ENCODE assay signal across 21 mouse cellular contexts in genomic region chrX:52412936-52413335, GRCm38 (mm10).
DNase-seq lines count a peak whose midpoint lies in the region; ATAC-seq and TF ChIP-seq lines count a peak whose summit lies in the region.
"Had no signal": no experiment of that assay in that cellular context is flagged by ENCODE, and none has a peak within 500 bp of the region (broad histone marks: within the 10 kb centered on the region; RNA-seq: fewer than 3 reads in every experiment).

No protein-coding gene starts in this region.

- no peak for TF ChIP-seq CTCF in brain, embryonic 14.5 days (IDR thresholded peaks at IDR 0.05; ENCODE audit: borderline replicate concordance, extremely low read depth, insufficient read depth, insufficient read length)

- no peak overlapping the region for H3K9ac ChIP-seq in forebrain, embryonic 14.5 days (ENCODE audit: low read length)
- H3K9ac ChIP-seq in forebrain, embryonic 11.5 days (ENCODE audit: low read length) = no peak overlapping the region
- H3K9ac ChIP-seq in neural tube, embryonic 11.5 days (ENCODE audit: low read length) = no peak overlapping the region
- no peak overlapping the region for H3K9ac ChIP-seq in neural tube, embryonic 15.5 days (replicated peaks)
- H3K9ac ChIP-seq: embryonic facial prominence, embryonic 12.5 days; forebrain, postnatal 0 days had no signal

- peak; percentile 43 for DNase-seq in forebrain, embryonic 14.5 days (ENCODE audit: low spot score)
- no peak for DNase-seq in forebrain, embryonic 11.5 days (ENCODE audit: low spot score)
- no peak for DNase-seq in neural tube, embryonic 11.5 days (ENCODE audit: low spot score)
- peak; percentile 1 for DNase-seq in retina, postnatal 1 day
- no peak for DNase-seq in retina, embryonic 14.5 days (ENCODE audit: low spot score)
- peak; percentile 65 for DNase-seq in brain, embryonic 14.5 days (ENCODE audit: low read depth)
- no peak for DNase-seq in cerebellum, adult 8-10 months
- DNase-seq: adrenal gland, adult 8-10 months; adrenal gland, postnatal 14 days; adrenal gland, postnatal 36 days; cerebellum, adult 11 months; cerebellum, adult 18-20 months; cerebellum, adult 9-10 months; cerebellum, postnatal 10 days; cerebellum, postnatal 25 days; forebrain, postnatal 0 days had no signal

- ATAC-seq in forebrain, embryonic 14.5 days = peak; percentile 34; the same call in 1 of the 2 replicates
- no peak for ATAC-seq in forebrain, embryonic 11.5 days (replicated peaks; ENCODE audit: low FRiP score)
- ATAC-seq in neural tube, embryonic 11.5 days (ENCODE audit: insufficient read depth, low FRiP score, low TSS enrichment) = peak; percentile 41; the same call in 1 of the 2 replicates
- no peak for ATAC-seq in neural tube, embryonic 15.5 days (ENCODE audit: low FRiP score)
- ATAC-seq: activated CD4-positive, CD25-positive, alpha-beta regulatory T cell, adult 4 months; Patski had no signal

- H3K27ac ChIP-seq in forebrain, embryonic 14.5 days (ENCODE audit: low read depth, low read length) = no peak overlapping the region
- no peak overlapping the region for H3K27ac ChIP-seq in forebrain, embryonic 11.5 days (ENCODE audit: low read depth, low read length)
- no peak overlapping the region for H3K27ac ChIP-seq in neural tube, embryonic 11.5 days (ENCODE audit: low read depth, low read length)
- H3K27ac ChIP-seq in neural tube, embryonic 15.5 days (replicated peaks) = no peak overlapping the region
- H3K27ac ChIP-seq: embryonic facial prominence, embryonic 10.5 days; embryonic facial prominence, embryonic 12.5 days had no signal

- H3K4me1 ChIP-seq in forebrain, embryonic 14.5 days (ENCODE audit: control insufficient read depth, insufficient read depth, low read length) = no peaks in the 10 kb centered on the region
- H3K4me1 ChIP-seq in forebrain, embryonic 11.5 days (replicated peaks; ENCODE audit: control insufficient read depth, insufficient read depth, low read length) = no peaks in the 10 kb centered on the region
- no peaks in the 10 kb centered on the region for H3K4me1 ChIP-seq in neural tube, embryonic 11.5 days (ENCODE audit: control insufficient read depth, insufficient read depth, low read length)
- H3K4me1 ChIP-seq in neural tube, embryonic 15.5 days = no peaks in the 10 kb centered on the region
- H3K4me1 ChIP-seq: embryonic facial prominence, embryonic 10.5 days; embryonic facial prominence, embryonic 12.5 days had no signal

- TF ChIP-seq POLR2A in brain, embryonic 14.5 days (IDR thresholded peaks at IDR 0.05; ENCODE audit: borderline replicate concordance, extremely low read depth, insufficient read depth, insufficient read length, poor library complexity, severe bottlenecking) = no peak

- H3K9me3 ChIP-seq in forebrain, embryonic 14.5 days (replicated peaks; ENCODE audit: control insufficient read depth, low read length) = no peaks in the 10 kb centered on the region
- H3K9me3 ChIP-seq in forebrain, embryonic 11.5 days (ENCODE audit: control insufficient read depth, low read length) = no peaks in the 10 kb centered on the region
- no peaks in the 10 kb centered on the region for H3K9me3 ChIP-seq in neural tube, embryonic 11.5 days (ENCODE audit: control insufficient read depth, low read length)
- H3K9me3 ChIP-seq in neural tube, embryonic 15.5 days (replicated peaks) = no peaks in the 10 kb centered on the region
- H3K9me3 ChIP-seq: embryonic facial prominence, embryonic 10.5 days; embryonic facial prominence, embryonic 12.5 days had no signal

- no peaks in the 10 kb centered on the region for H3K36me3 ChIP-seq in forebrain, embryonic 14.5 days (ENCODE audit: control insufficient read depth, insufficient read depth, low read length)
- no peaks in the 10 kb centered on the region for H3K36me3 ChIP-seq in forebrain, embryonic 11.5 days (ENCODE audit: control insufficient read depth, insufficient read depth, low read length)
- no peaks in the 10 kb centered on the region for H3K36me3 ChIP-seq in neural tube, embryonic 11.5 days (ENCODE audit: control insufficient read depth, insufficient read depth, low read length)
- no peaks in the 10 kb centered on the region for H3K36me3 ChIP-seq in neural tube, embryonic 15.5 days
- H3K36me3 ChIP-seq: embryonic facial prominence, embryonic 10.5 days; embryonic facial prominence, embryonic 12.5 days had no signal

- H3K4me3 ChIP-seq in forebrain, embryonic 14.5 days (ENCODE audit: low read depth, low read length) = no peak overlapping the region
- H3K4me3 ChIP-seq in forebrain, embryonic 11.5 days (ENCODE audit: low read depth, low read length) = no peak overlapping the region
- no peak overlapping the region for H3K4me3 ChIP-seq in neural tube, embryonic 11.5 days (ENCODE audit: low read depth, low read length)
- no peak overlapping the region for H3K4me3 ChIP-seq in neural tube, embryonic 15.5 days (replicated peaks)
- H3K4me3 ChIP-seq: embryonic facial prominence, embryonic 10.5 days; embryonic facial prominence, embryonic 12.5 days had no signal

- H3K27me3 ChIP-seq in forebrain, embryonic 14.5 days (replicated peaks; ENCODE audit: control insufficient read depth, insufficient read depth, low read length) = no peaks in the 10 kb centered on the region
- no peaks in the 10 kb centered on the region for H3K27me3 ChIP-seq in forebrain, embryonic 11.5 days (ENCODE audit: control insufficient read depth, insufficient read depth, low read length)
- H3K27me3 ChIP-seq in neural tube, embryonic 11.5 days (ENCODE audit: control insufficient read depth, insufficient read depth, low read length) = no peaks in the 10 kb centered on the region
- no peaks in the 10 kb centered on the region for H3K27me3 ChIP-seq in neural tube, embryonic 15.5 days (replicated peaks)
- H3K27me3 ChIP-seq: embryonic facial prominence, embryonic 12.5 days had no signal

- WGBS in forebrain, embryonic 14.5 days = 45% methylated on average over 3 of the region's 3 CpGs
- WGBS in forebrain, embryonic 11.5 days = 69% methylated on average over 3 of the region's 3 CpGs
- WGBS in neural tube, embryonic 11.5 days = 70% methylated on average over 3 of the region's 3 CpGs
- WGBS in neural tube, embryonic 15.5 days = 50% methylated on average over 3 of the region's 3 CpGs

- no peak overlapping the region for H3K4me2 ChIP-seq in forebrain, embryonic 14.5 days (ENCODE audit: low read length)
- no peak overlapping the region for H3K4me2 ChIP-seq in forebrain, embryonic 11.5 days (ENCODE audit: low read depth, low read length, severe bottlenecking)
- H3K4me2 ChIP-seq in neural tube, embryonic 11.5 days (ENCODE audit: low read depth) = no peak overlapping the region
- H3K4me2 ChIP-seq in neural tube, embryonic 15.5 days = no peak overlapping the region
- H3K4me2 ChIP-seq: embryonic facial prominence, embryonic 12.5 days had no signal

Comparison
In these comparisons a context has a peak if more than half of its experiments do, and no peak if none do; other contexts are left out.
1. ATAC-seq: peak in forebrain, embryonic 14.5 days (single experiment) and neural tube, embryonic 11.5 days (single experiment); none in forebrain, embryonic 11.5 days (single experiment) and neural tube, embryonic 15.5 days (single experiment).
2. DNase-seq: peak in forebrain, embryonic 14.5 days (single experiment), retina, postnatal 1 day (single experiment) and brain, embryonic 14.5 days (single experiment); none in forebrain, embryonic 11.5 days (single experiment), neural tube, embryonic 11.5 days (single experiment), retina, embryonic 14.5 days (single experiment) and cerebellum, adult 8-10 months (single experiment).